Mouse (Mus musculus) spleen, adult 2 months (tissue): ENCODE measurements around the gene Gzmb.

Source experiments
- CTCF ChIP-seq: fragments of 200-500 bp; IDR thresholded peaks from 2 replicates; pipeline ENCODE4 v1.5.1; 2011; ENCODE audit warnings: mild to moderate bottlenecking, inconsistent platforms; ENCODE audit not compliant: insufficient read depth, insufficient read length, insufficient replicate concordance; ENCODE audit errors: extremely low read depth
- POLR2A ChIP-seq: fragments of 200-500 bp; IDR thresholded peaks from 2 replicates; pipeline ENCODE4 v1.6.1; 2011; ENCODE audit warnings: low read depth, low read length, inconsistent platforms

GRCm38 (mm10) chr14:56296106-56296505 is 34.0 kb upstream of the Gzmb start:
- no peak for TF ChIP-seq CTCF
- TF ChIP-seq POLR2A: no peak
